Comparison of ENCODE assay signal across 8 mouse cellular contexts in genomic region chr1:190169911-190170818, GRCm38 (mm10). TPM values are rescaled to one million over a fixed set of nuclear protein-coding genes. Genes with fewer than 3 reads are reported as not detected.
DNase-seq lines count a peak whose midpoint lies in the region; ATAC-seq and TF ChIP-seq lines count a peak whose summit lies in the region.

TSS of gene Prox1 (minus strand) at chr1:190170714.

- H3K9ac ChIP-seq in forebrain, embryonic 11.5 days (ENCODE audit: low read length): peak within 1 kb of the TSS; percentile 78
- peak within 1 kb of the TSS; percentile 90 for H3K9ac ChIP-seq in heart, embryonic 16.5 days (ENCODE audit: low read length)
- H3K9ac ChIP-seq in kidney, postnatal 0 days (ENCODE audit: low read depth, low read length): peak within 1 kb of the TSS; percentile 49; the same call in 1 of the 2 replicates
- H3K9ac ChIP-seq in midbrain, postnatal 0 days (replicated peaks; ENCODE audit: low read length, poor library complexity, severe bottlenecking): peak within 1 kb of the TSS; percentile 55

- peak within 1 kb of the TSS; percentile 80 for H3K4me3 ChIP-seq in E14TG2a.4 (replicated peaks; ENCODE audit: low read length)
- H3K4me3 ChIP-seq in forebrain, embryonic 11.5 days (ENCODE audit: low read depth, low read length): peak within 1 kb of the TSS; percentile 62
- peak within 1 kb of the TSS; percentile 86 for H3K4me3 ChIP-seq in heart, embryonic 16.5 days (ENCODE audit: low read length)
- peak within 1 kb of the TSS; percentile 64 for H3K4me3 ChIP-seq in kidney, postnatal 0 days (replicated peaks; ENCODE audit: low read depth, low read length)
- H3K4me3 ChIP-seq in midbrain, postnatal 0 days (ENCODE audit: low read depth, low read length): peak within 1 kb of the TSS; percentile 57

- H3K27ac ChIP-seq in forebrain, embryonic 11.5 days (ENCODE audit: low read depth, low read length): peak within 1 kb of the TSS; percentile 83
- H3K27ac ChIP-seq in heart, embryonic 16.5 days (ENCODE audit: low read length): peak within 1 kb of the TSS; percentile 98
- no peak within 1 kb of the TSS for H3K27ac ChIP-seq in kidney, postnatal 0 days
- H3K27ac ChIP-seq in midbrain, postnatal 0 days (ENCODE audit: low read depth, low read length): peak within 1 kb of the TSS; percentile 55

- peak within 1 kb of the TSS; percentile 95 for H3K4me2 ChIP-seq in forebrain, embryonic 11.5 days (ENCODE audit: low read depth, low read length, severe bottlenecking)
- H3K4me2 ChIP-seq in heart, embryonic 16.5 days (ENCODE audit: low read depth, low read length): peak within 1 kb of the TSS; percentile 69
- peak within 1 kb of the TSS; percentile 95 for H3K4me2 ChIP-seq in kidney, postnatal 0 days (ENCODE audit: low read length)
- peak within 1 kb of the TSS; percentile 96 for H3K4me2 ChIP-seq in midbrain, postnatal 0 days (ENCODE audit: low read depth, low read length, poor library complexity, severe bottlenecking)

- peak; percentile 95 for DNase-seq in brain, adult 2 months (ENCODE audit: low read depth, low spot score)
- peak; percentile 91 for DNase-seq in forebrain, embryonic 11.5 days (ENCODE audit: low spot score)
- peak; percentile 91 for DNase-seq in kidney, postnatal 0 days (ENCODE audit: low spot score)
- peak; percentile 60 for DNase-seq in liver
- peak; percentile 89 for DNase-seq in midbrain, postnatal 0 days (ENCODE audit: low spot score)
- DNase-seq in thymus, postnatal 25 days: peak; percentile 3

- no peak for TF ChIP-seq CTCF in E14TG2a.4 (conservative IDR thresholded peaks at IDR 0.05; ENCODE audit: low read length)
- TF ChIP-seq CTCF in kidney, postnatal 0 days (IDR thresholded peaks at IDR 0.05; ENCODE audit: low read depth): no peak
- TF ChIP-seq CTCF in midbrain, postnatal 0 days (IDR thresholded peaks at IDR 0.05): no peak

- peaks cover 86% of the 10 kb centered on the region for H3K27me3 ChIP-seq in E14TG2a.4 (ENCODE audit: insufficient read depth, low read length)
- peaks cover 30% of the 10 kb centered on the region for H3K27me3 ChIP-seq in forebrain, embryonic 11.5 days (ENCODE audit: control insufficient read depth, insufficient read depth, low read length)
- H3K27me3 ChIP-seq in heart, embryonic 16.5 days (ENCODE audit: control insufficient read depth, insufficient read depth, low read length): 0 out of 2 replicates have a peak, but pooled peaks cover 3% of the 10 kb centered on the region
- H3K27me3 ChIP-seq in kidney, postnatal 0 days (ENCODE audit: insufficient read depth, low read length): peaks cover 43% of the 10 kb centered on the region
- H3K27me3 ChIP-seq in midbrain, postnatal 0 days (ENCODE audit: insufficient read depth, low read length): peaks cover 9% of the 10 kb centered on the region

- ATAC-seq in forebrain, embryonic 11.5 days (replicated peaks; ENCODE audit: low FRiP score): peak; percentile 85
- ATAC-seq in heart, embryonic 16.5 days (replicated peaks; ENCODE audit: extremely low read depth, insufficient read depth, low FRiP score): peak; percentile 72
- ATAC-seq in kidney, postnatal 0 days (replicated peaks; ENCODE audit: low FRiP score, low read depth): peak; percentile 81
- ATAC-seq in midbrain, postnatal 0 days (ENCODE audit: low FRiP score): peak; percentile 84

- under 1% methylated on average over 61 of the region's 62 CpGs for WGBS in forebrain, embryonic 11.5 days
- under 1% methylated on average over 60 of the region's 62 CpGs for WGBS in heart, embryonic 16.5 days
- 1% methylated on average over 59 of the region's 62 CpGs for WGBS in kidney, postnatal 0 days
- WGBS in midbrain, postnatal 0 days: under 1% methylated on average over 60 of the region's 62 CpGs

- H3K36me3 ChIP-seq in E14TG2a.4 (ENCODE audit: insufficient read depth, low read length): no peaks in the 10 kb centered on the region
- H3K36me3 ChIP-seq in forebrain, embryonic 11.5 days (ENCODE audit: control insufficient read depth, insufficient read depth, low read length): no peaks in the 10 kb centered on the region
- H3K36me3 ChIP-seq in heart, embryonic 16.5 days (ENCODE audit: control insufficient read depth, insufficient read depth): no peaks in the 10 kb centered on the region
- no peaks in the 10 kb centered on the region for H3K36me3 ChIP-seq in kidney, postnatal 0 days (ENCODE audit: insufficient read depth, low read length)
- no peaks in the 10 kb centered on the region for H3K36me3 ChIP-seq in midbrain, postnatal 0 days (ENCODE audit: insufficient read depth, low read length)

- no peaks in the 10 kb centered on the region for H3K9me3 ChIP-seq in E14TG2a.4 (ENCODE audit: low read length)
- no peaks in the 10 kb centered on the region for H3K9me3 ChIP-seq in forebrain, embryonic 11.5 days (ENCODE audit: control insufficient read depth, low read length)
- no peaks in the 10 kb centered on the region for H3K9me3 ChIP-seq in heart, embryonic 16.5 days (replicated peaks; ENCODE audit: control insufficient read depth, low read length)
- no peaks in the 10 kb centered on the region for H3K9me3 ChIP-seq in kidney, postnatal 0 days (replicated peaks; ENCODE audit: low read length)
- H3K9me3 ChIP-seq in midbrain, postnatal 0 days (ENCODE audit: low read length): no peaks in the 10 kb centered on the region

- peaks cover 40% of the 10 kb centered on the region for H3K4me1 ChIP-seq in E14TG2a.4 (replicated peaks; ENCODE audit: low read depth, low read length)
- peaks cover 15% of the 10 kb centered on the region for H3K4me1 ChIP-seq in forebrain, embryonic 11.5 days (replicated peaks; ENCODE audit: control insufficient read depth, insufficient read depth, low read length)
- peaks cover 21% of the 10 kb centered on the region for H3K4me1 ChIP-seq in heart, embryonic 16.5 days (ENCODE audit: control insufficient read depth, insufficient read depth, low read length)
- H3K4me1 ChIP-seq in kidney, postnatal 0 days (replicated peaks; ENCODE audit: insufficient read depth, low read length): peaks cover 25% of the 10 kb centered on the region; the same call in 1 of the 2 replicates
- peaks cover 8% of the 10 kb centered on the region; the same call in 1 of the 2 replicates for H3K4me1 ChIP-seq in midbrain, postnatal 0 days (ENCODE audit: insufficient read depth, low read length)

RNA-seq across cellular contexts. Expression of gene Prox1, which starts in this region (rescaled TPM):
- polyA plus RNA-seq in forebrain, embryonic 11.5 days (2014; fragmentation: Nextera tagmentation; extraction: Ambion mirVana): 7.6 and 8.5 TPM in 2 replicates
- 16.4 and 17.7 TPM in 2 replicates for polyA plus RNA-seq in heart, embryonic 16.5 days (2015; fragmentation: Nextera tagmentation; extraction: Ambion mirVana)
- 1.3 and 1.5 TPM in 2 replicates for polyA plus RNA-seq in kidney, postnatal 0 days (2015; fragmentation: Nextera tagmentation; extraction: Ambion mirVana)
- total RNA-seq in midbrain, postnatal 0 days (2014; rRNA removed): 11.1 and 16.0 TPM in 2 replicates
- polyA plus RNA-seq in midbrain, postnatal 0 days (2015; fragmentation: Nextera tagmentation; extraction: Ambion mirVana): 6.0 and 11.9 TPM in 2 replicates

Comparison
In these comparisons a context has a peak if more than half of its experiments do, and no peak if none do; other contexts are left out.
1. DNase-seq: peak in every context shown above with its lines; median percentile 95 in brain, adult 2 months; 91 in forebrain, embryonic 11.5 days; 91 in kidney, postnatal 0 days; 89 in midbrain, postnatal 0 days; 60 in liver; 3 in thymus, postnatal 25 days.